In genomic region chr17:78370445-78370844, GRCm38 (mm10) we compare ENCODE assay signal across 13 mouse cellular contexts. TPM values are rescaled to one million over a fixed set of nuclear protein-coding genes. Genes with fewer than 3 reads are reported as not detected.
DNase-seq lines count a peak whose midpoint lies in the region; ATAC-seq and TF ChIP-seq lines count a peak whose summit lies in the region.
"Had no signal": no experiment of that assay in that cellular context is flagged by ENCODE, and none has a peak within 500 bp of the region (broad histone marks: within the 10 kb centered on the region; RNA-seq: fewer than 3 reads in every experiment).

No protein-coding gene starts in this region.

- H3K27ac ChIP-seq in layer of hippocampus, adult 2 months: no peak overlapping the region
- H3K27ac ChIP-seq: hindbrain, embryonic 15.5 days; neural tube, embryonic 15.5 days had no signal

- no peak for DNase-seq in layer of hippocampus, adult 2 months (ENCODE audit: low spot score in 2 of 2)
- DNase-seq in layer of hippocampus, adult 9-11 months: no peak
- DNase-seq in 416B (ENCODE audit: low read depth): peak; percentile 11
- DNase-seq in induced T-regulatory cell, adult 2 months (ENCODE audit: low read depth): peak; percentile 59
- no peak for DNase-seq in cerebellum, adult 9-11 months
- no peak for DNase-seq in heart, postnatal 4 days
- DNase-seq: cerebellum, adult 2 months; layer of hippocampus, postnatal 36 days; lung, postnatal 4 days had no signal

- ATAC-seq in CD4-positive, CD25-positive, alpha-beta regulatory T cell, adult 4 months: peak; percentile 76
- ATAC-seq: midbrain, embryonic 16.5 days had no signal

- no peak overlapping the region for H3K4me3 ChIP-seq in layer of hippocampus, adult 2 months
- H3K4me3 ChIP-seq: hindbrain, embryonic 15.5 days; neural tube, embryonic 15.5 days had no signal

- peak; percentile 68 for TF ChIP-seq CTCF in layer of hippocampus, adult 2 months (conservative IDR thresholded peaks at IDR 0.05)

RNA-seq across cellular contexts. Expression of gene Fez2, which starts 47.5 kb away (rescaled TPM):
- 10 to 100 TPM; 30.9 to 32.1 TPM for total RNA-seq in layer of hippocampus, adult 2 months (2021)
- polyA plus RNA-seq in CD4-positive, CD25-positive, alpha-beta regulatory T cell, adult 4 months (2017; shearing (Covaris generic)): 10 to 100 TPM; 11.9 to 14.3 TPM
- 10 to 100 TPM; 81.9 to 84.0 TPM for total RNA-seq in heart, postnatal 4 days (2021)

Comparison
In these comparisons a context has a peak if more than half of its experiments do, and no peak if none do; other contexts are left out.
1. DNase-seq: peak in 416B (single experiment) and induced T-regulatory cell, adult 2 months (single experiment); none in layer of hippocampus, adult 2 months (0 of 2), layer of hippocampus, adult 9-11 months (single experiment), cerebellum, adult 9-11 months (single experiment) and heart, postnatal 4 days (single experiment).